Mouse (Mus musculus) testis, adult 2 months (tissue): ENCODE data around the gene Reln.

Experiments used
- CTCF ChIP-seq: fragments of 200-500 bp; IDR thresholded peaks from 2 replicates; pipeline ENCODE4 v1.5.1; 2012; ENCODE audit warnings: low read depth, mild to moderate bottlenecking, inconsistent platforms, low read length, moderate library complexity; ENCODE audit not compliant: control insufficient read depth, insufficient read depth, insufficient replicate concordance
- POLR2A ChIP-seq: fragments of 200-500 bp; IDR thresholded peaks from 2 replicates; pipeline ENCODE4 v1.6.1; 2012; ENCODE audit warnings: low read depth, mild to moderate bottlenecking, inconsistent platforms, low read length, moderate library complexity; ENCODE audit not compliant: control insufficient read depth

DNA sequence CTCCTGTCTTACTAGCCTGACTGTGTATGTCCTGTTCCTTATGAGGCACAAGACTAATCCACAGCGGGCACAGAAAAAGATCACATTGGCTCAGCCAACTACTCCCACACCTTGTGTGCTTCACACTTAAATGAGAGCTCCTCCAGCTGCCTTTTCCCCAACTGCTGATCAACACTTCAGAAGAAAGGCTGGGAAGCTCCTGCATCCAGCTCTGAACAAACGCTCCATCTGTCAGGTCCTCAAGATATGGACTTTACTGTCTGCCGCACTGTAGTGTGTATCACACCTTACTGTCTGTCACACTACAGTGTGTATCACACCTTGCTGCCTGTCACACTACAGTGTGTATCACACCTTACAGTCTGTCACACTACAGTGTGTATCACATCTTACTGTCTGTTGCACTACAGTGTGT lies 82.1 kb downstream of the Reln start:
- TF ChIP-seq POLR2A (no peak), CTCF (no peak)
